Mouse (Mus musculus) midbrain, embryonic 16.5 days (tissue): ENCODE measurements around the gene Slc2a5. TPM values are rescaled to one million over a fixed set of nuclear protein-coding genes. Genes with fewer than 3 reads are reported as not detected.
A peak's percentile ranks its signal among the peaks of the same experiment; 100 is the strongest.

Experiments used
- ATAC-seq: fragments of 200-750 bp; cut with Nextera tagmentation; 2 replicates; pipeline ENCODE4 v1.8.0; 2017; ENCODE audit warnings: moderate TSS enrichment
- H3K27ac ChIP-seq: fragments of 300-500 bp; sonication (generic); 2 replicates; pipeline ENCODE4 v1.5.1; 2014; ENCODE audit warnings: mild to moderate bottlenecking, low read length, mixed read lengths
- H3K27me3 ChIP-seq: fragments of 300-500 bp; sonication (generic); 2 replicates; pipeline ENCODE4 v1.6.1; 2014; ENCODE audit warnings: low read depth, low read length, mixed read lengths; ENCODE audit not compliant: control insufficient read depth, insufficient read depth
- H3K36me3 ChIP-seq: fragments of 300-500 bp; sonication (generic); 2 replicates; pipeline ENCODE4 v1.6.1; 2014; ENCODE audit warnings: mild to moderate bottlenecking, low read length, moderate library complexity, mixed read lengths; ENCODE audit not compliant: control insufficient read depth, insufficient read depth
- H3K4me1 ChIP-seq: fragments of 300-500 bp; sonication (generic); 2 replicates; pipeline ENCODE4 v1.6.1; 2014; ENCODE audit warnings: mild to moderate bottlenecking, low read length, mixed read lengths; ENCODE audit not compliant: control insufficient read depth, insufficient read depth
- H3K4me2 ChIP-seq: fragments of 300-500 bp; sonication (generic); 2 replicates; pipeline ENCODE4 v1.6.1; 2014; ENCODE audit warnings: mild to moderate bottlenecking, low read length, mixed read lengths
- H3K4me3 ChIP-seq: fragments of 300-500 bp; sonication (generic); 2 replicates; pipeline ENCODE4 v1.5.1; 2014; ENCODE audit warnings: low read depth, mild to moderate bottlenecking, low read length, moderate library complexity, mixed read lengths
- H3K9ac ChIP-seq: fragments of 300-500 bp; sonication (generic); 2 replicates; pipeline ENCODE4 v1.6.1; 2014; ENCODE audit warnings: low read depth, low read length, mixed read lengths
- H3K9me3 ChIP-seq: fragments of 300-500 bp; sonication (generic); replicated peaks from 2 replicates; pipeline ENCODE4 v1.6.1; 2014; ENCODE audit warnings: mild to moderate bottlenecking, low read length, mixed read lengths; ENCODE audit not compliant: control insufficient read depth, poor library complexity, severe bottlenecking
- WGBS: fragments of 180-500 bp; shearing (Covaris S2); extraction: QIAGEN DNeasy Blood & Tissue Kit; methylation state at CpG from one replicate; pipeline ENCODE4 v1.1.7; 2014; 5-methylcytosine and 5-hydroxymethylcytosine counted together
- polyA plus RNA-seq: library from polyadenylated mRNA; unstranded; fragments of >200 nt; fragmentation: Nextera tagmentation; extraction: Ambion mirVana; gene quantifications from 2 replicates; pipeline ENCODE4 v1.2.1, GENCODE M21; 2015

The Slc2a5 gene
- polyA plus RNA-seq, 1 experiment from 2014 or later: 2.9 TPM

DNA sequence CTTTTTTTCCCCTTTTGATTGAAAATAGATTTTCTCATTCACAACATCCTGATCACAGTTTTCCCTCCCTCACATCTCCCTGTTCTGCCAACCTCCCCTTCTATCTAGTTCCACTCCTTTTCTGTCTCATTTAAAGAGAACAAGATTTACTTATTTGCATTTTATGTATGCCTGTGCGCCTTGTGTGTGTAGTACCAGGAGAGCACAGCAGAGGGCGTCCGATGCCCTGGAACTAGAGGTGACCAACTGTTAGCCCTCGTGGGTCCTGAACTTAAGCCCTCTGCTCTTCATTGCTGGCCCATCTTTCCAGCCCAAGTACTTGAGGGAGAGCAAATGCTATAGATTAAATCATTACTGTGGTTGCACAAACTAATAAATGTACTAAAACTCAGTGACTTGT, 33.7 kb upstream of the Slc2a5 start:
- Histone ChIP-seq H3K4me2 (no peak overlapping the region), H3K27ac (no peak overlapping the region), H3K9ac (no peak overlapping the region), H3K27me3 (peaks cover 14% of the 10 kb centered on the region), H3K9me3 (no peaks in the 10 kb centered on the region), H3K4me3 (no peak overlapping the region), H3K4me1 (peaks cover 10% of the 10 kb centered on the region), H3K36me3 (no peaks in the 10 kb centered on the region)
- WGBS: 75% methylated on average over 4 of the region's 4 CpGs
- ATAC-seq: no peak

- H3K9ac ChIP-seq: no peak overlapping the region
These were observed 32.3 kb upstream of the Slc2a5 start for GRCm38 (mm10) chr4:150086841-150087160.

DNA sequence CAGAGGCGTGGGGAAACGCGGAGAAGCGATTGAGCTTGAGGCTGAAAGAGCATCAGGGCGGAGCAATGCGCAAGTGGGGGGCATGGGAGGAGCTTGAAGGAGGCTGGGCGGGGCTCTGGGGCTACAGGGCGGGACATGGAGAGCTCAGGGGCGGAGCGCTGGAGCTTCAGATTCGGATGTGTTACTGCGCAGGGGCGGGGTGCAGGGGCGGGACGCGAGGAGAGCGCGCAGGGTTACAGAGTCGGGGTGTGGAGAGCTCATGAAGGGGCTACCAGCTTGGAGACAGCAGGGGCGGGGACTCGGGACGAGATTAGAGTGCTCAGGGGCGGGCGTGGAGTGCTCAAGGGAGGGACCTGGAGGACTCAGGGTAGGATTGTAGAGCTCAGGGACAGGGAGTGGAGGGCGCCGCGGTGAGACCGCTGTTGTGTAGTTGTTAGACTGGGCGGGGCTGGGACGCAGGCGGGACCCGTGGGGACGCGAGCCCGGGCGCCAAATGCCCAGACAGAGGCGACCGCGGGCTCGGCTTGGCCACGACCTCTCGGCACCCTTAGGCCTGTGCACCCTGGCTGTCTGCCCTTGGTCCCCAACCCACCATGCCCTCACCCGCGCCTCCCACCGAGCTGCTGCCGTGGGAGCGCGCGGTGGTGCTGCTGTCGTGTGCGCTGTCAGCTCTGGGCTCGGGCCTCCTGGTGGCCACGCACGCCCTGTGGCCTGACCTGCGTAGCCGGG, 31.8 kb upstream of the Slc2a5 start, which contains the start of gene Gpr157:
Gene Gpr157 (plus strand): TSS at position 205 of the 729 bp plus-strand sequence.
- ATAC-seq: peak; percentile 96
- H3K4me2 ChIP-seq: peak within 1 kb of the TSS; percentile 84
- no peaks in the 10 kb centered on the region for H3K36me3 ChIP-seq
- peak within 1 kb of the TSS; percentile 60 for H3K4me3 ChIP-seq
- no peaks in the 10 kb centered on the region for H3K9me3 ChIP-seq
- H3K27ac ChIP-seq: no peak within 1 kb of the TSS; the same call in 1 of the 2 replicates
- peak within 1 kb of the TSS; percentile 68 for H3K9ac ChIP-seq
- peaks cover 24% of the 10 kb centered on the region for H3K27me3 ChIP-seq
- peaks cover 10% of the 10 kb centered on the region for H3K4me1 ChIP-seq
- WGBS: 1% methylated on average over 55 of the region's 56 CpGs

More at GRCm38 (mm10) chr4:150086841-150087160, 32.3 kb upstream of the Slc2a5 start:
- peak overlapping the region; percentile 84 for H3K4me2 ChIP-seq
- H3K36me3 ChIP-seq: no peaks in the 10 kb centered on the region
- WGBS: 3% methylated on average over 7 of the region's 7 CpGs
- H3K27me3 ChIP-seq: peaks cover 19% of the 10 kb centered on the region
- peak overlapping the region; percentile 60 for H3K4me3 ChIP-seq
- ATAC-seq: 0 out of 2 replicates have a peak, but pooled peaks have one; percentile 26
- H3K4me1 ChIP-seq: peaks cover 10% of the 10 kb centered on the region
- no peaks in the 10 kb centered on the region for H3K9me3 ChIP-seq
- H3K27ac ChIP-seq: no peak overlapping the region

DNA sequence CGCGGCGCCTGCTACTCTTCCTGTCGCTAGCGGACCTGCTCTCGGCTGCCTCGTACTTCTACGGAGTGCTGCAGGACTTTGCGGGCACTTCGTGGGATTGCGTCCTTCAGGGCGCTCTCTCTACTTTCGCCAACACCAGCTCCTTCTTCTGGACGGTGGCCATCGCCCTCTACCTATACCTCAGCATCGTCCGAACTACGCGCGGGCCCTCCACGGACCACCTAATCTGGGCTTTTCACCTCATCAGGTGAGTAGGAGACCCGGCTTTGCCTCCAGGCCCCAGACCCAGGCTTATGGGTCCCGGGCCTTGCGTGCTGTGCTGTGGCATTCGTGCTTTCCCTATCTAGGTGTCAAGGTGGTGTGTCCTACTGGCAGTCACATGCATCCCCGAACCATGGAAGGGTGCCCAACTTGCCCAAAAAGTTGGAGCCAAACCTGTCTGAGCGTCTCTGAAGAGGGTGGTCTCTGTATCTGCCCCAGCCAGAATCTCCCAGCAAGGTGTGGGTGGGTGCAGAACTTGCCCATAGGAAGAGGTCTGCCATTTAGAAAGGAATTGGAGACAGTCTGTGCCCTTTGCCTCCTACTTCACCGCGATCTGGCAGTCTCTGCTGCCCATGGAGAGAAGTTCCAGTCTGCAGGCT, 31.1 kb upstream of the Slc2a5 start:
- peak overlapping the region; percentile 84 for H3K4me2 ChIP-seq
- WGBS: 14% methylated on average over 28 of the region's 29 CpGs
- H3K27me3 ChIP-seq: peaks cover 25% of the 10 kb centered on the region
- H3K4me1 ChIP-seq: peaks cover 10% of the 10 kb centered on the region
- no peak; the same call in 1 of the 2 replicates for ATAC-seq
- H3K27ac ChIP-seq: no peak overlapping the region
- H3K9ac ChIP-seq: peak overlapping the region; percentile 68
- peak overlapping the region; percentile 60 for H3K4me3 ChIP-seq
- no peaks in the 10 kb centered on the region for H3K9me3 ChIP-seq
- H3K36me3 ChIP-seq: no peaks in the 10 kb centered on the region

DNA sequence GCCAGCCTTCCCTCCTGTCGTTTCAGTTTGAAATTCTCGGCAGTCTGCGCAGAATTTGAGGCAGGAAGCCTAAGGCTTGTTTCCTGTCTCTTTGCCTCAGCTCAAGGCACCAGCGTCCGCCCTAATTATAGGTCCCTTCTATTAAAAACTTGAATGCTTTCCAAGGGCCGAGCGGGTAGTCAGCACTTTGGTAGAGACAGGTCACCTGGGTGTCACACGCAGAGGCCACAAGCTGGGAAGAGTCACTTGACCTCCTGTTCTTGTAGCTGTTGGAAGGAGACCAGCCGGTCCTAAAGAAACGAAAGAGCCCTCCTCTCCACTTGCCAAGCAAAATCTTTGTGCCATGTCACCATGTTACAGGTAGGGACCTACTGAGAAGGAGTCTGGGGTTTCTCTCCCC, 30.0 kb upstream of the Slc2a5 start:
- 74% methylated on average over 10 of the region's 10 CpGs for WGBS
- no peak for ATAC-seq

DNA sequence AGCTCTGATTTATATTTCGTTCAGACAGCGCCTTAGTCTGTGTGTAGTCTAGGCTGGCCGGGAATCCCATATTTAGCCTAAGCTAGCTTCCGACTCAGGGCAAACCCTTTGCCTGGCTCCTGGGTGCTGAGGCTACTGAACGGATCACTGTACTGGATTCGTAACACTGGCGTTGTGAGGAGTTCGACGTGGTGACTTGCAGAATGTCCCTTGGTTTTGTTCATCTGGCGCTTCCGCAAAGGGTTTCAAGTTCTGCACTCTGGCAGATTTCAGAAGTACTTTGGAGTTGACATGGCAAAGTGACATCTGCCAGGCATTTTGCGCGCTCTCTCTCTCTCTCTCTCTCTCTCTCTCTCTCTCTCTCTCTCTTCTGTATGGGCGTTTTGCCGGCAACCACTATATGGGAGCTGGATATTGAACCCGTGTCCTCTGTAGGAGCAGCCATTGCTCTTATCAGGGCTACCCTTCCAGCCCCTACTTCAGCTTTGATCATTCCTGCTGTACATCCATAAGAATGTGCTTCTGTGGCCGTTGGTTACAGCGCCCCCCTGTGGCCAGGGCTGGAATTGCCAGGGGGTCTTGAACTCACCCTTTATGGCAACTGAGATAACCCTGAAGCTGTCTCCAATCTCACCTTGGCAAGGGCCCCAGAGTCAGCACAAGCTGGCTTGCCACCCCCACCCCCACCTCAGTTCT, 27.0 kb upstream of the Slc2a5 start:
- WGBS: 87% methylated on average over 16 of the region's 18 CpGs
- H3K9ac ChIP-seq: no peak overlapping the region
- no peaks in the 10 kb centered on the region for H3K9me3 ChIP-seq
- H3K4me1 ChIP-seq: peaks cover 8% of the 10 kb centered on the region
- peaks cover 25% of the 10 kb centered on the region for H3K27me3 ChIP-seq
- no peak overlapping the region for H3K27ac ChIP-seq
- H3K4me2 ChIP-seq: no peak overlapping the region
- H3K36me3 ChIP-seq: no peaks in the 10 kb centered on the region
- H3K4me3 ChIP-seq: no peak overlapping the region
- ATAC-seq: no peak

More for the DNA sequence above, 30.0 kb upstream of the Slc2a5 start:
- Histone ChIP-seq H3K4me3 (no peak overlapping the region), H3K27ac (no peak overlapping the region), H3K4me1 (peaks cover 10% of the 10 kb centered on the region), H3K27me3 (peaks cover 25% of the 10 kb centered on the region), H3K4me2 (no peak overlapping the region), H3K36me3 (no peaks in the 10 kb centered on the region), H3K9me3 (no peaks in the 10 kb centered on the region), H3K9ac (no peak overlapping the region)

DNA sequence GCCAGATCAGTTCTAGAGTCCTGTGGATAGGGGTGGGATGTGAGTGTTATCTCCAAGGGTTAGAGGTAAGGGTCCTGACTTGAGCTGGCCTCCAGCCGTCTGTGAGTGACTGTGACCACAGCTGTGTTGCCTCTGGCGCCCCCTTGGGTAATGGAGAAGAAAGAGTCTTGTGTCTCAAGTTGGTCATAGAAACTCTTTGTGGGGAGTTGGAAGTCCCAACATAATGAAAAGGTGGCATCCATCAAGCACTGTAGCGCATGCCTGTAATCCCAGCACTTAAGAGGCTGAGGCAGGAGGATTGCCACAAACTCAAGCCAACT, 26.5 kb upstream of the Slc2a5 start:
- Histone ChIP-seq H3K36me3 (no peaks in the 10 kb centered on the region), H3K9me3 (no peaks in the 10 kb centered on the region), H3K4me1 (peaks cover 8% of the 10 kb centered on the region), H3K4me2 (no peak overlapping the region), H3K9ac (no peak overlapping the region), H3K4me3 (no peak overlapping the region), H3K27me3 (peaks cover 25% of the 10 kb centered on the region), H3K27ac (no peak overlapping the region)
- WGBS: 60% methylated on average over 3 of the region's 3 CpGs
- ATAC-seq: no peak

GRCm38 (mm10) chr4:150093560-150094462, 25.3 kb upstream of the Slc2a5 start:
- Histone ChIP-seq H3K4me3 (no peak overlapping the region), H3K9me3 (no peaks in the 10 kb centered on the region), H3K36me3 (no peaks in the 10 kb centered on the region), H3K27ac (no peak overlapping the region), H3K9ac (no peak overlapping the region), H3K4me2 (no peak overlapping the region), H3K4me1 (no peaks in the 10 kb centered on the region), H3K27me3 (peaks cover 21% of the 10 kb centered on the region)
- WGBS: 26% methylated on average over 12 of the region's 12 CpGs
- no peak for ATAC-seq
